Mouse (Mus musculus): Measurements from ENCODE around the gene Smyd5. TPM values are rescaled to one million over a fixed set of nuclear protein-coding genes. Genes with fewer than 3 reads are reported as not detected.

Smyd5 gene
- polyA plus RNA-seq, 1 experiment from 2014 or later = 10.9 TPM

GRCm38 (mm10) chr6:85490252-85490651 lies 58.5 kb downstream of the Smyd5 start:
- TF ChIP-seq CTCF (IDR thresholded peaks at IDR 0.05; ENCODE audit: low read depth) = no peak
- Histone ChIP-seq H3K4me3 (ENCODE audit: low read depth, low read length) (no peak overlapping the region), H3K4me1 (replicated peaks; ENCODE audit: control insufficient read depth, insufficient read depth, low read length) (no peaks in the 10 kb centered on the region), H3K27me3 (replicated peaks; ENCODE audit: control insufficient read depth, insufficient read depth, low read length) (peaks cover 10% of the 10 kb centered on the region; the same call in 1 of the 2 replicates), H3K27ac (ENCODE audit: low read depth, low read length) (no peak overlapping the region), H3K36me3 (ENCODE audit: control insufficient read depth, insufficient read depth) (no peaks in the 10 kb centered on the region), H3K9ac (ENCODE audit: low read depth, low read length) (no peak overlapping the region), H3K4me2 (replicated peaks; ENCODE audit: low read depth) (no peak overlapping the region), H3K9me3 (ENCODE audit: control insufficient read depth) (no peaks in the 10 kb centered on the region)
- no peak for ATAC-seq
- 92% methylated on average over 4 of the region's 4 CpGs for WGBS

GRCm38 (mm10) chr6:85491606-85492005 lies 59.8 kb downstream of the Smyd5 start:
- 86% methylated on average over 3 of the region's 3 CpGs for WGBS
- Histone ChIP-seq H3K27ac (ENCODE audit: low read depth, low read length) (no peak overlapping the region), H3K4me1 (replicated peaks; ENCODE audit: control insufficient read depth, insufficient read depth, low read length) (no peaks in the 10 kb centered on the region), H3K27me3 (replicated peaks; ENCODE audit: control insufficient read depth, insufficient read depth, low read length) (no peaks in the 10 kb centered on the region), H3K36me3 (ENCODE audit: control insufficient read depth, insufficient read depth) (no peaks in the 10 kb centered on the region), H3K9ac (ENCODE audit: low read depth, low read length) (no peak overlapping the region), H3K9me3 (ENCODE audit: control insufficient read depth) (no peaks in the 10 kb centered on the region), H3K4me2 (replicated peaks; ENCODE audit: low read depth) (no peak overlapping the region), H3K4me3 (ENCODE audit: low read depth, low read length) (no peak overlapping the region)
- no peak for TF ChIP-seq CTCF (IDR thresholded peaks at IDR 0.05; ENCODE audit: low read depth)
- no peak for ATAC-seq

Other genes starting within 250 kb of the Smyd5 start
- not detected in 2 replicates for gene Emx1, start 244.6 kb upstream of the Smyd5 start, polyA plus RNA-seq (2015; fragmentation: Nextera tagmentation; extraction: Ambion mirVana)
- 3.2 and 3.4 TPM in 2 replicates for gene Sfxn5, start 98.6 kb upstream of the Smyd5 start, polyA plus RNA-seq (2015; fragmentation: Nextera tagmentation; extraction: Ambion mirVana)
- gene Rab11fip5, start 57.4 kb upstream of the Smyd5 start, polyA plus RNA-seq (2015; fragmentation: Nextera tagmentation; extraction: Ambion mirVana) = 30.5 and 35.8 TPM in 2 replicates
- gene Noto, start 8.1 kb upstream of the Smyd5 start, polyA plus RNA-seq (2015; fragmentation: Nextera tagmentation; extraction: Ambion mirVana) = not detected in 2 replicates
- 152 and 159 TPM in 2 replicates for gene Cct7, start 19.5 kb downstream of the Smyd5 start, polyA plus RNA-seq (2015; fragmentation: Nextera tagmentation; extraction: Ambion mirVana)
- 23.2 and 23.7 TPM in 2 replicates for gene Pradc1, start 20.0 kb downstream of the Smyd5 start, polyA plus RNA-seq (2015; fragmentation: Nextera tagmentation; extraction: Ambion mirVana)
- gene Fbxo41, start 71.0 kb downstream of the Smyd5 start, polyA plus RNA-seq (2015; fragmentation: Nextera tagmentation; extraction: Ambion mirVana) = 0.09 and 0.10 TPM in 2 replicates
- not detected in 2 replicates for gene Egr4, start 81.6 kb downstream of the Smyd5 start, polyA plus RNA-seq (2015; fragmentation: Nextera tagmentation; extraction: Ambion mirVana)
- gene Alms1, start 155.5 kb downstream of the Smyd5 start, polyA plus RNA-seq (2015; fragmentation: Nextera tagmentation; extraction: Ambion mirVana) = 0.92 and 1.1 TPM in 2 replicates

All from intestine, postnatal 0 days (tissue).